Mouse (Mus musculus): ENCODE data around the gene Scly. TPM values are rescaled to one million over a fixed set of nuclear protein-coding genes. Genes with fewer than 3 reads are reported as not detected.

Gene Scly
- polyA plus RNA-seq, 1 experiment from 2014 or later: 12.0 TPM

- peaks cover 13% of the 10 kb centered on the region for H3K4me1 ChIP-seq
- no peak overlapping the region for H3K9ac ChIP-seq
- 4% methylated on average over 68 of the region's 68 CpGs for WGBS
- H3K36me3 ChIP-seq (replicated peaks): no peaks in the 10 kb centered on the region
- H3K9me3 ChIP-seq: no peaks in the 10 kb centered on the region
- peak overlapping the region; percentile 27 for H3K4me3 ChIP-seq (replicated peaks)
- peaks cover 65% of the 10 kb centered on the region for H3K27me3 ChIP-seq
- no peak for ATAC-seq (ENCODE audit: low FRiP score)
- no peak overlapping the region for H3K27ac ChIP-seq
- H3K4me2 ChIP-seq: peak overlapping the region; percentile 41
Measured at GRCm38 (mm10) chr1:91344921-91345685, 47.0 kb downstream of the Scly start.

- no peaks in the 10 kb centered on the region for H3K9me3 ChIP-seq
- peaks cover 55% of the 10 kb centered on the region for H3K27me3 ChIP-seq
- no peaks in the 10 kb centered on the region for H3K36me3 ChIP-seq (replicated peaks)
- no peak overlapping the region for H3K4me2 ChIP-seq
- peaks cover 15% of the 10 kb centered on the region for H3K4me1 ChIP-seq
- H3K27ac ChIP-seq: no peak overlapping the region
- H3K9ac ChIP-seq: no peak overlapping the region
- ATAC-seq (ENCODE audit: low FRiP score): peak; percentile 77; the same call in 1 of the 2 replicates
- H3K4me3 ChIP-seq (replicated peaks): no peak overlapping the region
- 37% methylated on average over 3 of the region's 3 CpGs for WGBS
Measured at GRCm38 (mm10) chr1:91346892-91347291, 48.8 kb downstream of the Scly start.

- Histone ChIP-seq H3K4me2 (no peak within 1 kb of the TSS), H3K4me1 (peaks cover 2% of the 10 kb centered on the region; the same call in 1 of the 2 replicates), H3K27ac (no peak within 1 kb of the TSS), H3K9me3 (no peaks in the 10 kb centered on the region), H3K36me3 (replicated peaks) (no peaks in the 10 kb centered on the region), H3K27me3 (peaks cover 16% of the 10 kb centered on the region), H3K9ac (no peak within 1 kb of the TSS), H3K4me3 (replicated peaks) (no peak within 1 kb of the TSS)
- WGBS: 69% methylated on average over 4 of the region's 4 CpGs
- no peak for ATAC-seq (ENCODE audit: low FRiP score)
Measured at GRCm38 (mm10) chr1:91350841-91351240, 52.7 kb downstream of the Scly start, which contains the start of gene Klhl30. Gene Klhl30 (plus strand): TSS chr1:91351016.

- Histone ChIP-seq H3K4me3 (replicated peaks) (no peak overlapping the region), H3K9ac (no peak overlapping the region), H3K4me1 (peaks cover 2% of the 10 kb centered on the region; the same call in 1 of the 2 replicates), H3K27ac (no peak overlapping the region), H3K4me2 (no peak overlapping the region), H3K36me3 (replicated peaks) (no peaks in the 10 kb centered on the region), H3K27me3 (peaks cover 12% of the 10 kb centered on the region), H3K9me3 (no peaks in the 10 kb centered on the region)
- ATAC-seq (ENCODE audit: low FRiP score): no peak
- 75% methylated on average over 3 of the region's 3 CpGs for WGBS
Measured at GRCm38 (mm10) chr1:91351249-91351648, 53.1 kb downstream of the Scly start.

GRCm38 (mm10) chr1:91352277-91352676 is 54.1 kb downstream of the Scly start:
- Histone ChIP-seq H3K27me3 (0 out of 2 replicates have a peak, but pooled peaks cover 4% of the 10 kb centered on the region), H3K4me3 (replicated peaks) (no peak overlapping the region), H3K9ac (no peak overlapping the region), H3K4me2 (no peak overlapping the region), H3K36me3 (replicated peaks) (no peaks in the 10 kb centered on the region), H3K4me1 (peaks cover 2% of the 10 kb centered on the region; the same call in 1 of the 2 replicates), H3K9me3 (no peaks in the 10 kb centered on the region), H3K27ac (no peak overlapping the region)
- ATAC-seq (ENCODE audit: low FRiP score): no peak
- 85% methylated on average over 2 of the region's 2 CpGs for WGBS

- Histone ChIP-seq H3K27ac (no peak overlapping the region), H3K4me2 (no peak overlapping the region), H3K36me3 (replicated peaks) (no peaks in the 10 kb centered on the region), H3K9me3 (no peaks in the 10 kb centered on the region), H3K4me1 (peaks cover 2% of the 10 kb centered on the region; the same call in 1 of the 2 replicates), H3K27me3 (no peaks in the 10 kb centered on the region), H3K4me3 (replicated peaks) (no peak overlapping the region), H3K9ac (no peak overlapping the region)
- 90% methylated on average over 11 of the region's 11 CpGs for WGBS
- no peak for ATAC-seq (ENCODE audit: low FRiP score)
Measured at GRCm38 (mm10) chr1:91356105-91356504, 58.0 kb downstream of the Scly start.

- H3K9me3 ChIP-seq: no peaks in the 10 kb centered on the region
- H3K4me3 ChIP-seq (replicated peaks): no peak overlapping the region
- H3K4me1 ChIP-seq: peaks cover 12% of the 10 kb centered on the region
- WGBS: 77% methylated on average over 5 of the region's 5 CpGs
- H3K4me2 ChIP-seq: no peak overlapping the region
- no peak for ATAC-seq (ENCODE audit: low FRiP score)
- H3K27me3 ChIP-seq: peaks cover 20% of the 10 kb centered on the region
- H3K9ac ChIP-seq: no peak overlapping the region
- no peaks in the 10 kb centered on the region for H3K36me3 ChIP-seq (replicated peaks)
- no peak overlapping the region for H3K27ac ChIP-seq
Measured at GRCm38 (mm10) chr1:91362113-91362512, 64.0 kb downstream of the Scly start.

GRCm38 (mm10) chr1:91364822-91365644 is 66.9 kb downstream of the Scly start:
- Histone ChIP-seq H3K36me3 (replicated peaks) (peaks cover 4% of the 10 kb centered on the region), H3K9ac (no peak overlapping the region), H3K27ac (no peak overlapping the region), H3K4me1 (peaks cover 12% of the 10 kb centered on the region), H3K4me3 (replicated peaks) (no peak overlapping the region), H3K27me3 (peaks cover 25% of the 10 kb centered on the region), H3K9me3 (no peaks in the 10 kb centered on the region), H3K4me2 (no peak overlapping the region)
- no peak for ATAC-seq (ENCODE audit: low FRiP score)
- WGBS: 91% methylated on average over 16 of the region's 16 CpGs

GRCm38 (mm10) chr1:91365816-91366214 is 67.7 kb downstream of the Scly start:
- no peak overlapping the region for H3K27ac ChIP-seq
- 24% methylated on average over 8 of the region's 8 CpGs for WGBS
- H3K36me3 ChIP-seq (replicated peaks): peaks cover 11% of the 10 kb centered on the region
- peak overlapping the region; percentile 45; the same call in 1 of the 2 replicates for H3K4me3 ChIP-seq (replicated peaks)
- H3K9ac ChIP-seq: no peak overlapping the region
- peak overlapping the region; percentile 88 for H3K4me2 ChIP-seq
- no peaks in the 10 kb centered on the region for H3K9me3 ChIP-seq
- peaks cover 25% of the 10 kb centered on the region for H3K27me3 ChIP-seq
- H3K4me1 ChIP-seq: peaks cover 12% of the 10 kb centered on the region
- ATAC-seq (ENCODE audit: low FRiP score): peak; percentile 7; the same call in 1 of the 2 replicates

- Histone ChIP-seq H3K4me2 (peak within 1 kb of the TSS; percentile 88), H3K4me1 (peaks cover 12% of the 10 kb centered on the region), H3K4me3 (replicated peaks) (peak within 1 kb of the TSS; percentile 45), H3K27ac (no peak within 1 kb of the TSS), H3K27me3 (peaks cover 25% of the 10 kb centered on the region), H3K9ac (peak within 1 kb of the TSS; percentile 63), H3K36me3 (replicated peaks) (peaks cover 18% of the 10 kb centered on the region), H3K9me3 (no peaks in the 10 kb centered on the region)
- peak; percentile 45 for ATAC-seq (ENCODE audit: low FRiP score)
- 1% methylated on average over 63 of the region's 68 CpGs for WGBS
Measured at GRCm38 (mm10) chr1:91366215-91367108, 68.3 kb downstream of the Scly start, which contains the start of gene Erfe. Gene Erfe (plus strand): TSS chr1:91366430.

- H3K9ac ChIP-seq: no peak overlapping the region
- H3K9me3 ChIP-seq: no peaks in the 10 kb centered on the region
- H3K4me3 ChIP-seq (replicated peaks): no peak overlapping the region
- peaks cover 26% of the 10 kb centered on the region for H3K36me3 ChIP-seq (replicated peaks)
- 93% methylated on average over 3 of the region's 3 CpGs for WGBS
- ATAC-seq (ENCODE audit: low FRiP score): no peak
- H3K27me3 ChIP-seq: peaks cover 25% of the 10 kb centered on the region
- peaks cover 12% of the 10 kb centered on the region for H3K4me1 ChIP-seq
- H3K27ac ChIP-seq: no peak overlapping the region
- no peak overlapping the region for H3K4me2 ChIP-seq
Measured at GRCm38 (mm10) chr1:91367295-91367694, 69.2 kb downstream of the Scly start.

Measured in forebrain, embryonic 12.5 days (tissue).